In genomic region chr2:120051405-120051804, GRCm38 (mm10) we compare ENCODE assay signal across 19 mouse cellular contexts.
"Had no signal": no experiment of that assay in that cellular context is flagged by ENCODE, and none has a peak within 500 bp of the region (broad histone marks: within the 10 kb centered on the region; RNA-seq: fewer than 3 reads in every experiment).

No protein-coding gene starts in this region.

- H3K4me3 ChIP-seq: midbrain, embryonic 10.5 days; midbrain, embryonic 12.5 days; myocyte; neural tube, embryonic 13.5 days; neural tube, embryonic 15.5 days had no signal

- H3K27me3 ChIP-seq: neural tube, embryonic 13.5 days; neural tube, embryonic 15.5 days had no signal

- ATAC-seq: midbrain, embryonic 16.5 days had no signal

- H3K4me2 ChIP-seq: lung, embryonic 14.5 days; midbrain, embryonic 12.5 days; neural tube, embryonic 13.5 days; neural tube, embryonic 15.5 days had no signal

- DNase-seq: lung, adult 18-20 months; lung, embryonic 14.5 days; lung, postnatal 10 days; lung, postnatal 4 days; midbrain, embryonic 14.5 days; retina, postnatal 1 day; right cerebral cortex, adult 18-20 months; right cerebral cortex, postnatal 25 days; right cerebral cortex, postnatal 4 days; spleen, adult 18-20 months; thymus, adult 18-20 months; thymus, postnatal 14 days; thymus, postnatal 36 days had no signal

- H3K36me3 ChIP-seq: midbrain, embryonic 10.5 days; midbrain, embryonic 12.5 days; neural tube, embryonic 13.5 days; neural tube, embryonic 15.5 days had no signal

- H3K9ac ChIP-seq: lung, embryonic 14.5 days; midbrain, embryonic 12.5 days; neural tube, embryonic 13.5 days; neural tube, embryonic 15.5 days had no signal

- H3K27ac ChIP-seq: midbrain, embryonic 10.5 days; midbrain, embryonic 12.5 days; neural tube, embryonic 13.5 days; neural tube, embryonic 15.5 days had no signal

- H3K4me1 ChIP-seq: midbrain, embryonic 12.5 days; neural tube, embryonic 13.5 days; neural tube, embryonic 15.5 days had no signal

- H3K9me3 ChIP-seq: midbrain, embryonic 10.5 days; midbrain, embryonic 12.5 days; neural tube, embryonic 13.5 days; neural tube, embryonic 15.5 days had no signal
